Mouse (Mus musculus) gonadal fat pad, adult 2 months (tissue): ENCODE measurements around the gene Capn7. TPM values are rescaled to one million over a fixed set of nuclear protein-coding genes. Genes with fewer than 3 reads are reported as not detected.

ENCODE experiments used
- DNase-seq: peaks from one replicate; pipeline ENCODE4 v3.0.0-alpha.2; 2012; ENCODE audit warnings: low read depth
- polyA plus RNA-seq: library from polyadenylated mRNA; depleted of rRNA; stranded (reverse); fragments of >200 nt; gene quantifications from 2 replicates; pipeline ENCODE4 v1.2.3, GENCODE M21; 2012; rRNA removed

Capn7 gene
- 20.7 and 21.6 TPM in 2 replicates for polyA plus RNA-seq

- peak; percentile 72 for DNase-seq
Observed at GRCm38 (mm10) chr14:31336369-31337155, at the start of gene Capn7. Gene Capn7, plus strand, starts transcription at chr14:31336638.

DNA sequence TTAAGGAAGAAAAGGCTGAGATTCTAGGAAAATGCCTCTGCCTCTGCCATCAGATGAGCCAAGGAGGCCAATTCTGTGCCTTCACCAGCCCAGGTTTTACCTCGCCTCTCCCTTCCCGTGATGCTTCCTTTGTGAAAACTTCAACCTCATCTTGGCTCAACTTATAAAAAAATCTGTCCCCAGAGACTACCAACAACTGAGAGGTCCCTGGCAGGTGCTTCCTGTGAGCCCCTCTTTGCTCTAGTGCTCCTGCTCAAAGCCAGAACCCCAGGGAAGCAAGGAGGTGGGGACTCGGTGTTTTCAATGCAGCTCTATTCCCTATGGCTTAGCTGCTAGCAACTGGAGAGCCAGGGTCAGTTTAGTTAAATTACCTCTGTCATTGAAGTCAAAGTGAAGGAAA, 23.2 kb upstream of the Capn7 start:
- DNase-seq, result no peak

DNA sequence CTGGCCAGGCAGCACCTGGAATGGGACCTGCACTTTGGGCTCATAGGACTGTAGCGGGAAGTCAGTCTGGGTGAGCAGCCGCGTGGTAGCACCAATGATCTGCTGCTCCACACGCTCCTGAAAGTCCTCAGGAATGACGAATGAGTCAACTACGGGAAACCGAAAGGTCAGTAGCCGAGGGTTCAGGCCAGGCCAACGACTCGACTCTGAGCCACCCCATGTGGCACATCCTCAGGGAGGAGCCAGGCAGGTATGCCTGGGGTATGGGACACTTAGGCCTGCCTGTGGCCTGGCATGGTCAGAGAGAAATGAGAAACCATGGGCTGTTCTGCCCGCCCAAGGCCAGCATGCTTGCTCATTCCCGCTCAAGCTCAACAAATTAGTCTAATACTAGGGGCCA, 19.8 kb upstream of the Capn7 start:
- DNase-seq, result no peak

DNA sequence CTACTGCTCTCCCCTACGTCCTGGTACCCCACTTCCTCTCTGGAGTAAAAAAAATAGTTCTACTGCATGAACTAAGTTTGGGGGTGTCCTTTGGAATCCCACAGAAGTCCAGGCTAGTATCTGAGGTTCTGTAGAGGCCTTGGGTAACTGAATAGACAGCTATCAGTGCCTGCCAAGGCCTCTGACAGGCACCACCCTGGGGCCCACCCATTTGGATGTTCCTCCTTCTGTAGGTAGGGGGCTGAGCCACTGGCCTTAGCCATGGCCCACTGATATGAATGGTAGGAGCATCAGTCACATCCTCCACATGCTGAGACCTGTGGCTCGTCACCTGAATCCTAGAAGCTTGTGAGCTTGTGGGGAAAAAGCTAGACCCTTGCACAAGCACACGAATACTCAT, 18.7 kb upstream of the Capn7 start:
- DNase-seq, result no peak

- DNase-seq, result no peak
Observed at GRCm38 (mm10) chr14:31319546-31319945, 16.9 kb upstream of the Capn7 start.

- no peak for DNase-seq
Observed at GRCm38 (mm10) chr14:31321181-31321580, 15.3 kb upstream of the Capn7 start.

DNA sequence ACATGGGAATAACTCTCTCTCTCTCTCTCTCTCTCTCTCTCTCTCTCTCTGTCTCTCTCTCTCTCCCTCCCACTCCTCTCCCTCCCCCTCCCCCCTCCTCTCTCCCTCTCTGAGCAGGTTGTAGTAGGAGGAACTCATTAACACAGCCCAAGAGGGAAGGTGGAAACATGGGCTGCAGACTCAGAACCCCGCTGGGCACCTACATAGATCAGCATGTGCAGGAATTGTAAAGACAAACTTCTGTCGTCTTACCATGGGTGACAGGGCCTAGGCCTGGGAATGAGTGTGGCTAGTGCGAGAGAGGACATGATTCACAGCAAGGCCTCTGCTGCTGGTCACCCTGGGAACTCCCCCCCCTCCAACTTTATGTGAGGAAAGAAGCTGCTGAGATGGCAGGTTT, 14.2 kb upstream of the Capn7 start:
- DNase-seq, result no peak

GRCm38 (mm10) chr14:31323189-31323588, 13.2 kb upstream of the Capn7 start:
- no peak for DNase-seq

DNA sequence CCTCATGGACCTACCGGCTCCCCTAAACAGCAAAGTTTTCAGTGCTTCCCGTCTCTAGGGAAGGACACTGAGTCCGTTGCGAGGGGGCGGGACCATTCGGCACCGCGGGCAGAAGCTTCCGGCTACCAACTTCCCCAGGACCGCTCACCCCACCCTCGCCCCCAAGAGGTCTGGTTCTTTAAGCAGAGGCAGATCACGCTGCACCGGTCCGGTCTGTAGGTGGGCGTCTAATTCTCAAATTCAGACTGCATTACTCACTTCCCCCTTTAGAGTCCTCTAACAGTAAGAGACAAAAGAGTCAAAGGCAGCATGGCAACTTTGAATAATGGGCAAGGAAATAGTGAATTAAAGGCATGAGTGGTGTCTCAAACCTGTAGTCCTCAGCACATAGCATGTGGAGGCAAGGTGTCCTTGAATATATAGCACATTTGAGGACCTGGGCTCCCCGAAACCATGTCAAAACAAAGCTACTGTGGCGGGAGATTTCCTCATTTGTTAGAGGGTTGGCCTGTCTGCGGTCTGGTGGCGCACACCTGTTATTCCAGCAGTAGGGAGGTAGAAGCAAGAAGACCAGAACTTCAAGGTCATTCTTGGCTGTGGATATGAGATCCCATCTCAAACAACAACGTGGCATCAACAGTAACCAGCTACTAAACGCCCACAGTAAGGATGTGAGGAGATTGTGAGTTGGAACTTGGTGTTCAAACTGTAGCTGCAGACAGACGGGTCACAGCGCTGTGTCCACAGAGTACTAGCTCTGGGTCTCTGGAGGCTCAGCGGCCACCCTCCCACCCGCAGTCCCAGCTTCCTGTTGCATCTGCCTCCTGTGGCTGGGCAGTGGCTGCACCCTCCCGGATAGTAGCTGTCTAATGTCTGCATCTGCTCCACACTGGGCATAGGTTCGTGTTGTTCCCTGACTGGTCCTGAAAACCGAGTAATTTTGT, 12.3 kb upstream of the Capn7 start, which contains the start of gene Dnah1:
Gene Dnah1 (minus strand): TSS at position 48 of the 944 bp plus-strand sequence.
- DNase-seq, result no peak

DNA sequence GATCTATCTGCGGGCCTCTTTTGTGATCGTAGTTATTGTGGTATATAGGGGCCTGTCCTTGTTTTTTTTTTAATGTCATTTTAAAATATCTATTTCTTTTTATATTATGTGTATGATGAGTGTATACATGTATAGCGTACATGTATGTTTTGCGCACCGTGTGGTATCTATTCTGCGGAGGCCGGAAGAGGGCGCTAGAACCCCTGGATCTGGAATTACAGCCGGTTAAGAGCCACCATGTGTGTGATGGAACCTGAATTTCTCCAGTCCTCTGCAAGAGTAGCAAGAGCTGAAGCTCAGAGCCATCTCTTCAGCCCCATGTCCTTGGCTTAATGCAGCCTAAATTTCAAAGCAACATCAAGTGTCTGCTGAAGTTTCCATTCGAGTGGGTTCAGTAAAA, 11.6 kb upstream of the Capn7 start:
- DNase-seq, result no peak

DNA sequence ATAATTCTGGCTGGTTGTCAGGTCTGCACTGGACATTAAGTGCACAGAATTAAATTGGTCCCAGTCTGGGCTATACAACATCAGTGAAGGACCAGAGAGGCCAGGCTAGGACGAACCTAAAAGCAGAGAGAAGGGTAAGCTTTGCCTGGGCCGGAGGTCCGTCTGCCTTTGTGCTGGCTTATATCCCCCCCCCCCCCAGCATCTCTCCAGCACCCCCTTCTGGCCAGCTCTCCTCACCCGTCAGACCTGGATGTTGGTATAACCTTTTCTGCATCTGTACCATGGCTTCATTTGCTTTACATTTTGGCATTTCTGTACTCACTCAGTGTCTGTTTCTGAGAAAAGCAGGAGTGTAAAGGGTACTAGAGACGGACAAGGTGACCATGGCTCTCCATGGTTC, 10.9 kb upstream of the Capn7 start:
- no peak for DNase-seq

- DNase-seq, result no peak
Observed at GRCm38 (mm10) chr14:31326770-31327169, 9.7 kb upstream of the Capn7 start.

DNA sequence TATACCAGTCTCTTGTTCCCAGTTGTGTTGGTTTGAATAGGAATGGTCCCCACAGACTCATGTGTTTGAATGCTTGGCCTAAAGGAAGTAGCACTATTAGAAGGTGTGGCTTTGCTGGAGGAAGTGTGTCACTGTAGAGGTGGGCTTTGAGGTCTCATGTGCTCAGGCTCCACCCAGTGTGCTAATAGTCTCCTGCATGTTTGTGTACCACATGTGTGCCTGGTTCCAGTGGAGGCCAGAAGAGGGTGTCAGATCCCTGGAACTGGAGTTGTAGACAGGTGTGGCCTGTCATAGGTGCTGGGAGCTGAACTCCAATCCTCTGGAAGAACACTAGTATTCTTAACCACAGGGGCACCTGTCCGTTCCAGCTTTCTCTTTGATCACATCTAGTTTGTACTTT, 9.2 kb upstream of the Capn7 start:
- DNase-seq, result no peak

DNA sequence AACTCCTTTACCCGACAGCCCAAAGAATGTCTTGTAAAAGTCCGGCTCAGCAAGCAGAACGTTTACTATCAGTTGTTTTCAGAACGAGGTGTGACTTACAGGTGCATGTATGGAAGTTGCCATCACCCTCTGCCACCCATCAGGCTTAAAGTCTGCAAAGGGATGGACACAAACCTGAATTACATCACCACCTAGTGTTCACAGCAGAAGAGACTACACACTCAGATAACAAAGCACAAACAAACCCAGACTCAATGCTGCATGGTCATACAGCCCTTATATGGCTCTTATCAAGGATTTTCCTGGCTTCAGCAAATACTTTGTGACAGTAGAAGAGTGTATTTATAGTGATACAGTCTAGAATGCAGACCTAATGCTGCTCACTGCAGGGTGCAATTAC, 8.8 kb upstream of the Capn7 start:
- DNase-seq, result no peak

GRCm38 (mm10) chr14:31329741-31330140, 6.7 kb upstream of the Capn7 start:
- DNase-seq, result no peak

GRCm38 (mm10) chr14:31330957-31331356, 5.5 kb upstream of the Capn7 start:
- DNase-seq, result no peak

DNA sequence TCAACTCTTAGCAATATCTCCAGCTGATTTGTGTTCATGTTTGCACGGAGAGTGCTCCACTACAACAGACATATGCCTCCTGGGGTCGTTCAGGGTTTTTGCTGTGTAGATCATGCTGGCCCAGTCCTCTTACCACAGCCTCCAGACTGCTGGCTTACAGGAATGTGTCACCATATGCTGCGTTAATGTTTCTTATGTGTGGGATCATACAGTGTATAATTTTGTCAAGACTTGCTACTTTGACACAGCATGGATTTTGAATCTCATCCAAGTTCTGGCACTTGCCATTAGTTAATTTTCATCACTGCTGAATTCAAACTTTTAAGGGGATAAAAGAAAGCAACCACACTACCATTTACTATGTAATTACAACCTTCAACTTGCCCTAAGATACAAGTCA, 673 bp upstream of the Capn7 start:
- DNase-seq, result no peak

DNA sequence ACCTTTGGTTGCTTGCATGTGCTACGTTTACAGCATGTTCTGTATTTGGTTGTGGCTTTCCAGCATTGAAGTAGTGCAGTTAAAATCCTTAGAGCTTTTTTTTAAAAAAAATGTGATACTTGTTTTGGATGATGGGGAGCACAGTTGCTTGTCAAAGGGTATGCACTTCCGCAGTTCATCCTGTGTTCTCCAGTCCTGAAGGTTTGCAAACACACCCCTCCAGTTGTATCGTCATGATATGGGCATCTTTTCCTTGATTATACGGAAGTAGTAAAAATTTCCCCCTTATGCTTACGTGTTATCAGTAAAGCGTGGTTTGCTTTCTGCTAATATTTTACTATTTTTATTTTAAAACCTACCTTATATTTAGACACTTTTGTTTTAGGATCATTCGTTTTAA, 968 bp downstream of the Capn7 start:
- no peak for DNase-seq

DNA sequence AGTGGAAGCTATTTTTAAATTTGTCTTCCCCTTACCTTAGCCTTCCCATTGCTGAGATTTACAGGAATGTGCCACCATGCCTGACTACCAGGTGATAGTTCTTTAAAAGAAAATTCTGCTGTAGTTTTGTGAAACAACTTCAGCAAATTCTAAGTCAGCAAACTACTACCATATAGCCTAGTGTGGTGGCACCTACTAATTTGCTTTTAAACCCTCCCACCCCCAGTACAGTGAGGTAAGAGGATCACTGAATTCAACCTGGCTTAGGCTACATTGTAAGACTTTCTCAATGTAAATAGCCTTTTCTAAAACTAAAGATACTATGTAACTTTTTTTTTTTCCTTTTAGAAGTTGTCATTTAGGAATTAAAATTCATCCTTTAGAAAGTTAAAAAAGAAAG, 1.5 kb downstream of the Capn7 start:
- no peak for DNase-seq

DNA sequence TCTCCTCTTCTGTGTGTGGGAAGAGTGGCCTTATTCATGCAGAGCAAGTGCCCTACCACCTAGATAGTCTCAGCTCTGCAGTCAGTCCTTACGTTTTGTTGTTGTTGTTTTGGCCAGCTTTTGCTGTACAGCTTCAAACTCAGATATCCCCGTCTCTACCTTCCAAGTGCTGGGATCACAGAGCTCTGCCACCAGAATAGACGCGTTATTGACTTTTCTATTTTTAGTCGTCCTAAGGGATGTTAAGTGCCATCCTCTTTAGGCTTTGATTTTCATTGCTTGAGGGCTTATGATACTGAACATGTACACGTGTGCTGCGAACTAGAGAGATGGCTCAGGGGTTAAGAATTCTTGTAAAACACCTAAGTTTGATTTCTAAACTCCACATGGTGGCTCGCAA, 6.8 kb downstream of the Capn7 start:
- no peak for DNase-seq

DNA sequence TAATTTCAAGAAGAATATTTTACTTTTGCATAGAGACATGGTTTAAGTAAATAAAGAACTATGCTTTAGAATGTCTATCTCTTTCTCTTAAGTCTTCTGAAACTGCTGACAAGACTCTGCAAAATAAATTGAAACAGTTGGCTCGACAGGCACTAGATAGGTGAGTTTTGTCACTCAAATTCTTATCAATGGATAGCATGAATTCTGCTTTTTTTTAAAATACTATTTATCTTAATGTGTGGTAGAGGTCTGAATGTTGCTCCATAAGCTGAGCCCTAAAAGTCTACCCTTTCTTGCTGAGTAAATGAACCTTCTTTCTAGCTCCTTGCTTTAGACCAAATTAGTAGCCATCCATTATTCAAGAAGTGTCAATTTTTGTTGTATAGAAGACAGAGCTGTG, 8.9 kb downstream of the Capn7 start:
- no peak for DNase-seq

- no peak for DNase-seq
Observed at GRCm38 (mm10) chr14:31362236-31362635, 25.8 kb downstream of the Capn7 start.

DNA sequence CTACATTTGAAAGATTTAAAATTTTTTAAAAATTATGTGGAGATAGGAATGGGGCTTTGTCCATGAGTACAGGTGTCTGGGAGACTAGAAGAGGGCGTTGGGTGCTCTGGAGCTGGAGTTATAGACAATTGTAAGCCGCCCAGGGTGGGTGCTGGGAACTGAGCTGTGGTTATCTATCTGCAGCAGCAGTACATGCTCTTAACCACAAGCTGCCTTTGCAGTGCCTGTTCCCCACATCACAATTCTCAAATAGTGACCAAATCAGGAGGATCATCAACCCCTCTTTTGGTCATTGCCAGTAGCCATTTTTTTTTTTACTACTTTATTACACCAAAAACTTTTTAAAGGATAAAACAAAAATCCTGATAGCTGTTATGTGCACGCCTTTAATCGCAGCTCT, 28.2 kb downstream of the Capn7 start:
- no peak for DNase-seq
